Mouse (Mus musculus) heart, adult 2 months (tissue): ENCODE results near the gene Papolb.

Experiments used
- EP300 ChIP-seq: fragments of 200-500 bp; IDR thresholded peaks from 2 replicates; pipeline ENCODE4 v1.6.1; 2011; ENCODE audit warnings: low read depth, low read length, control low read depth; ENCODE audit not compliant: insufficient read depth
- POLR2A ChIP-seq: fragments of 200-500 bp; IDR thresholded peaks from 2 replicates; pipeline ENCODE4 v1.6.1; 2011; ENCODE audit warnings: mild to moderate bottlenecking, low read depth, low read length, control low read depth; ENCODE audit not compliant: insufficient read depth

- TF ChIP-seq POLR2A (no peak), EP300 (no peak)
These were observed 19.8 kb downstream of the Papolb start for GRCm38 (mm10) chr5:142510061-142510414.
